Mouse (Mus musculus) heart, embryonic 12.5 days (tissue): Measurements from ENCODE around the gene Fbxo28. TPM values are rescaled to one million over a fixed set of nuclear protein-coding genes. Genes with fewer than 3 reads are reported as not detected.

Source experiments
- ATAC-seq: fragments of 200-750 bp; cut with Nextera tagmentation; 2 replicates; pipeline ENCODE4 v1.8.0; 2017; ENCODE audit warnings: moderate TSS enrichment, moderate library complexity; ENCODE audit not compliant: insufficient number of reproducible peaks, low FRiP score
- H3K27ac ChIP-seq: fragments of 300-500 bp; sonication (generic); 2 replicates; pipeline ENCODE4 v1.5.1; 2016; ENCODE audit warnings: mild to moderate bottlenecking, moderate library complexity; ENCODE audit not compliant: poor library complexity, severe bottlenecking
- H3K27me3 ChIP-seq: fragments of 300-500 bp; sonication (generic); replicated peaks from 2 replicates; pipeline ENCODE4 v1.6.1; 2016; ENCODE audit warnings: mild to moderate bottlenecking, moderate library complexity
- H3K36me3 ChIP-seq: fragments of 300-500 bp; sonication (generic); 2 replicates; pipeline ENCODE4 v1.6.1; 2016; ENCODE audit warnings: mild to moderate bottlenecking, moderate library complexity
- H3K4me1 ChIP-seq: fragments of 300-500 bp; sonication (generic); replicated peaks from 2 replicates; pipeline ENCODE4 v1.6.1; 2016; ENCODE audit warnings: mild to moderate bottlenecking
- H3K4me2 ChIP-seq: fragments of 300-500 bp; sonication (generic); 2 replicates; pipeline ENCODE4 v1.6.1; 2016; ENCODE audit warnings: mild to moderate bottlenecking, moderate library complexity
- H3K4me3 ChIP-seq: fragments of 300-500 bp; sonication (generic); 2 replicates; pipeline ENCODE4 v1.5.1; 2016; ENCODE audit warnings: mild to moderate bottlenecking
- H3K9ac ChIP-seq: fragments of 300-500 bp; sonication (generic); 2 replicates; pipeline ENCODE4 v1.6.1; 2016; ENCODE audit warnings: mild to moderate bottlenecking, moderate library complexity
- H3K9me3 ChIP-seq: fragments of 300-500 bp; sonication (generic); replicated peaks from 2 replicates; pipeline ENCODE4 v1.6.1; 2016; ENCODE audit warnings: mild to moderate bottlenecking, moderate library complexity
- WGBS: fragments of 180-500 bp; shearing (Covaris S2); methylation state at CpG from one replicate; pipeline ENCODE4 v1.1.7; 2016; 5-methylcytosine and 5-hydroxymethylcytosine counted together
- polyA plus RNA-seq: library from polyadenylated mRNA; unstranded; fragments of >200 nt; fragmentation: Nextera tagmentation; extraction: Ambion mirVana; gene quantifications from 2 replicates; pipeline ENCODE4 v1.2.1, GENCODE M21; 2016

Gene Fbxo28
- polyA plus RNA-seq, 1 experiment from 2014 or later, result 19.6 TPM

- WGBS, result 54% methylated on average over 8 of the region's 8 CpGs
- no peak overlapping the region for H3K4me2 ChIP-seq
- no peak overlapping the region for H3K9ac ChIP-seq
- H3K27me3 ChIP-seq, result 0 out of 2 replicates have a peak, but pooled peaks cover under 1% of the 10 kb centered on the region
- no peaks in the 10 kb centered on the region for H3K36me3 ChIP-seq
- no peaks in the 10 kb centered on the region for H3K4me1 ChIP-seq
- H3K9me3 ChIP-seq, result no peaks in the 10 kb centered on the region
- no peak overlapping the region for H3K27ac ChIP-seq
- no peak overlapping the region for H3K4me3 ChIP-seq
- ATAC-seq, result no peak
These were observed 30.5 kb upstream of the Fbxo28 start for GRCm38 (mm10) chr1:182371891-182372290.

GRCm38 (mm10) chr1:182369435-182369834, 28.0 kb upstream of the Fbxo28 start:
- Histone ChIP-seq H3K9me3 (no peaks in the 10 kb centered on the region), H3K4me2 (no peak overlapping the region), H3K27me3 (no peaks in the 10 kb centered on the region), H3K27ac (no peak overlapping the region), H3K9ac (no peak overlapping the region), H3K4me1 (no peaks in the 10 kb centered on the region), H3K36me3 (no peaks in the 10 kb centered on the region), H3K4me3 (no peak overlapping the region)
- ATAC-seq, result no peak
- WGBS, result 69% methylated on average over 4 of the region's 4 CpGs

DNA sequence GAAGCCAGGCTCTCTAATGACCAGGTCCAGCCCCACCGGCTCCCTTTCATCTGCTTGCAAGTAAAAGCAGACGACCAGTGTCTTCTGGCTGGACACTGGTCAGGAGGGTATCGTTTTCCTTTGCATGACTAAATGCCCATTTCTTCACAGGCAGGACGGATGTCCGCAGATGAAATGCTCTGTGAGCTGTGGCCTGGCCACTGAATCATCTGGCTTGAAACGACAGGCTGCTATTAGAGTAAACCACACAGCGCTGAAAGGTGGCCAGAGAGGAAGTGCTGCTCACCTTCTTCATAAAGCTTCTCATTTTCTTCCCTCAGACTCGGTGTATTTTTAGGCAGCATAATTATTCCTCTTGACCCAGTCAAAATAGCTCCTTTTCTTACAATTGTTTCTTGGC, 27.4 kb upstream of the Fbxo28 start:
- Histone ChIP-seq H3K4me2 (no peak overlapping the region), H3K9ac (no peak overlapping the region), H3K27me3 (no peaks in the 10 kb centered on the region), H3K4me3 (no peak overlapping the region), H3K36me3 (no peaks in the 10 kb centered on the region), H3K4me1 (no peaks in the 10 kb centered on the region), H3K27ac (no peak overlapping the region), H3K9me3 (no peaks in the 10 kb centered on the region)
- ATAC-seq, result no peak
- WGBS, result 59% methylated on average over 8 of the region's 8 CpGs

DNA sequence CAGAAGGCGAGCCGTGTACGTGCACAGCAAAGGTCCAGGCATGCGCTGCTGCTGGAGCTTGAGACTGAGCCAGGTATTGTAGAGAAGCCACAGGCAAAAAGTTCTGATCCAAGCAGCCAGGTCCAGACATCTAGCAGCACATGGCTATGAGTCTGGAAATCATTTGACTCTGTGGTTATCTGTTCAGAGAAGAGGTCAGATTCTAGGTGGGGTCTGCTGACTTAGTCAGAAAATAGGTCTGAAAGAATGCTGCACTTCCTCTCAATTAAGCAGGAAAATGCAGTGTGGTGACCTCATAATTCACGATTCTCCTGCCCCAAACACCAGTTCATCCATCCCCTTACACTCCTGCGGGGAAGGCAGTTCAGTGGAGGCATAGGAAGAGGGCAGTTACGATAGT, 26.9 kb upstream of the Fbxo28 start:
- no peak overlapping the region for H3K4me2 ChIP-seq
- H3K27ac ChIP-seq, result no peak overlapping the region
- H3K9me3 ChIP-seq, result no peaks in the 10 kb centered on the region
- no peaks in the 10 kb centered on the region for H3K27me3 ChIP-seq
- no peaks in the 10 kb centered on the region for H3K36me3 ChIP-seq
- WGBS, result 72% methylated on average over 7 of the region's 7 CpGs
- no peak for ATAC-seq
- no peak overlapping the region for H3K4me3 ChIP-seq
- no peaks in the 10 kb centered on the region for H3K4me1 ChIP-seq
- no peak overlapping the region for H3K9ac ChIP-seq

DNA sequence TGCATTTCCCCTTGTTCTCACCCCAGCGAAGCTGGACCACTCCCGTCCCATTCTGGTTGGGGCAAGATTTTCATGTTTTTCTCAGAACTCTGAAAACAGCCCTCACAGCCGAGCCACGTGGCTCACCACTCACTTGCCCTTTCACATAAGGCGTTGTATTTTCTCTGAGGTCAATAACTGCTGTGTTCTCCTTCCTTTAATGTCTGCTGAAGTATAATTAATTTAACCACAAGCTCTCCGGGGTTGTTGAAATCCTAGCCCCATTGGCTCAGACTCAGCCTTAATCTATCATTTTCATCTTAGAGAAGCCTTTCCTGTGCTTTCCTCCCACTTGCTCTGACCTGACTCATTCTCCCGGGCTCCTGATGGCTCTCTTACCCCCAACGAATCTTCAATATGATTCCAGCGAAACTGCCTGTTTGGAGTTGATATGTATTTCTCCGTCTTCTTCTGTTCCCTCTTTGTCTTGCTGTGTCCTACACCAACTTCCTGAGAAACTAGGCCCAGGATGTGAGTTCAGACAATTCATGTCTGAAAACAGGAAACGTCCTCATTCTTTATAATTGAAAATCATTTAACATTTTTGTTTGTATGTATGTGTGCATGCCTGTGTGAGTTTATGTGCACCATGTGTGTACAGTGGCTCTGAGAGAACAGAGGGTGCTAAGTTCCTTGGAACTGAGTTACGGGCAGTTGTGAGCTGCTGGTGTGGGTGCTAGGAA, 22.4 kb upstream of the Fbxo28 start:
- Histone ChIP-seq H3K4me1 (no peaks in the 10 kb centered on the region), H3K36me3 (no peaks in the 10 kb centered on the region), H3K9ac (no peak overlapping the region), H3K4me2 (no peak overlapping the region), H3K27ac (no peak overlapping the region), H3K9me3 (no peaks in the 10 kb centered on the region), H3K27me3 (no peaks in the 10 kb centered on the region), H3K4me3 (no peak overlapping the region)
- no peak for ATAC-seq
- 71% methylated on average over 12 of the region's 12 CpGs for WGBS

GRCm38 (mm10) chr1:182362703-182363102, 21.3 kb upstream of the Fbxo28 start:
- Histone ChIP-seq H3K4me1 (no peaks in the 10 kb centered on the region), H3K27me3 (no peaks in the 10 kb centered on the region), H3K36me3 (no peaks in the 10 kb centered on the region), H3K4me3 (no peak overlapping the region), H3K9me3 (no peaks in the 10 kb centered on the region), H3K9ac (no peak overlapping the region), H3K4me2 (no peak overlapping the region), H3K27ac (no peak overlapping the region)
- ATAC-seq, result no peak
- WGBS, result 82% methylated on average over 5 of the region's 5 CpGs

DNA sequence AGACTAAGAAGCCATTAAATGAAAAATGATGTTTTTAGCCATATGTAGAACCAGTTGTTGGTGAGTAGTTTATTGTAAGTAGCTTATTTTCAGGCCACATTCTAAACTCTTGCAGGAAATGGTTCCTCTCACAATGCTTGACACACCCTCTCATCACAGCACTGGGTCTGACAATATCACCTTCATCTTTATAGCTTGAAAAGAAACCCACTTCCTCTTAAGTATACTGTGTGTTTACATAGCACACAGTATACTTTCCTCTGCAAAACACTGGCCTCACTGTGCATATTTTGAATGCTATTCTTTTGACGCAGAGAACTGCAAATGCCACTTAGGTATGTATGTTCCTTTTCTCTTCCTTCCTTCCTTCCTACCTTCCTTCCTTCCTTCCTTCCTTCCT, 16.7 kb upstream of the Fbxo28 start:
- H3K4me2 ChIP-seq, result no peak overlapping the region
- no peak overlapping the region for H3K4me3 ChIP-seq
- 71% methylated on average over 1 of the region's 1 CpGs for WGBS
- no peak overlapping the region for H3K27ac ChIP-seq
- no peak overlapping the region for H3K9ac ChIP-seq
- 0 out of 2 replicates have a peak, but pooled peaks cover 4% of the 10 kb centered on the region for H3K9me3 ChIP-seq
- no peaks in the 10 kb centered on the region for H3K27me3 ChIP-seq
- no peak for ATAC-seq
- no peaks in the 10 kb centered on the region for H3K36me3 ChIP-seq
- no peaks in the 10 kb centered on the region for H3K4me1 ChIP-seq

DNA sequence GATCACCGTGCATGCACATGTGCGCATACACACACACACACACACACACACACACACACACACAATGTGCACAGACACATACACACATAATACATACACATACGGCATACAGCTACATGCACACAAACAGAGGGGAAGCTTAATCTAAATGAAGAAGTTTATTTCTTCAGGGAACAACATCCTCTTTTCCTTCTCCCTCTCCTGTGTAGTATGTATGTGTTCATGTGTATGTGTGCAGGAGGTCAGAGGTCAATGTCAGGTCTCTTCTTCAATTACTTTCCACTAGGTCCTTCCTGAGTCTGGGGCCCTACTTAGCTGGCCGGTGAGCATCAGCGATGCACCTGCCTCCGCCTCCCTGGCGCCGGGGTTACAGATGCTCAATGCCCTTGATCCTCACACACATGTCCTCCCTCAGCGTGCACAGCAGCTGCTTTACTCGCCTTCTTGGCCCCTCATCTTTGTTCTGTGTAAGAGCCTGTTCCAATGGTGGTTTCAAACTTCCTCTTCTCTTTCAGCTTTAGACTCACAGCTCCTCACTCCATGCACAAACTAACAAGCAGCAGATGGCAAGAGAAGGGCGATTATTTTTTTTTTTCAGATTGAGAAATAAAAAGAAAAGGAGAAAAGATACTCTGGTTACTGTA, 13.2 kb upstream of the Fbxo28 start:
- Histone ChIP-seq H3K4me2 (no peak overlapping the region), H3K27me3 (no peaks in the 10 kb centered on the region), H3K4me1 (no peaks in the 10 kb centered on the region), H3K4me3 (no peak overlapping the region), H3K36me3 (no peaks in the 10 kb centered on the region), H3K9ac (no peak overlapping the region), H3K27ac (no peak overlapping the region), H3K9me3 (0 out of 2 replicates have a peak, but pooled peaks cover 4% of the 10 kb centered on the region)
- 82% methylated on average over 11 of the region's 11 CpGs for WGBS
- no peak for ATAC-seq

- Histone ChIP-seq H3K4me3 (no peak overlapping the region), H3K4me2 (no peak overlapping the region), H3K36me3 (no peaks in the 10 kb centered on the region), H3K27ac (no peak overlapping the region), H3K9ac (no peak overlapping the region), H3K4me1 (peaks cover 9% of the 10 kb centered on the region), H3K27me3 (no peaks in the 10 kb centered on the region), H3K9me3 (peaks cover 6% of the 10 kb centered on the region)
- WGBS, result 50% methylated on average over 6 of the region's 6 CpGs
- no peak for ATAC-seq
These were observed 8.1 kb upstream of the Fbxo28 start for GRCm38 (mm10) chr1:182349557-182349956.

DNA sequence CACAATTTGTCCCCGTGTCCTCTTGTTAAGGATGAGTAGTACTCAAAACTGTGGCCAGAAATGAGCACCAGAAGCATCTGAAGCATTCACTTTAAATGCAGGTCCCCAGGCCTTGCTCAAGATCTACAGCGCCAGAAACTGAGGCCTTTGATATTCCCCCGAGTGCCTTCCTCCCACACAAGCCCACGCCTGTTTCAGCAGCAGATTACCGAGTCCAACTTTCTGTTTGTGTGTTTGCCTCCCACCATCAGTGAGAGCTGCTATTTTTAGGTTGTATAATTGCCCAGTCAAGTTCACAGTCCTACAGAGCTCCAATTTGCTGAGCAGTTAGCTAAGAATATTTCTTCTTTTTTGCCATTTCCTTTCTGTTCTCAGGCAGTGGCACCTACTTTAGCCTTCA, 5.1 kb upstream of the Fbxo28 start:
- Histone ChIP-seq H3K4me1 (peaks cover 12% of the 10 kb centered on the region), H3K27ac (no peak overlapping the region), H3K9me3 (peaks cover 6% of the 10 kb centered on the region), H3K9ac (no peak overlapping the region), H3K27me3 (no peaks in the 10 kb centered on the region), H3K4me2 (peak overlapping the region; percentile 10; the same call in 1 of the 2 replicates), H3K4me3 (no peak overlapping the region), H3K36me3 (no peaks in the 10 kb centered on the region)
- 35% methylated on average over 5 of the region's 5 CpGs for WGBS
- ATAC-seq, result no peak

- no peak overlapping the region for H3K27ac ChIP-seq
- H3K4me2 ChIP-seq, result no peak overlapping the region
- no peak overlapping the region for H3K9ac ChIP-seq
- no peak for ATAC-seq
- no peaks in the 10 kb centered on the region for H3K36me3 ChIP-seq
- H3K4me1 ChIP-seq, result peaks cover 12% of the 10 kb centered on the region
- H3K9me3 ChIP-seq, result peaks cover 6% of the 10 kb centered on the region
- 72% methylated on average over 2 of the region's 2 CpGs for WGBS
- no peaks in the 10 kb centered on the region for H3K27me3 ChIP-seq
- no peak overlapping the region for H3K4me3 ChIP-seq
These were observed 4.4 kb upstream of the Fbxo28 start for GRCm38 (mm10) chr1:182345857-182346256.
